Mouse (Mus musculus): ENCODE data around the gene Sgsm2. TPM values are rescaled to one million over a fixed set of nuclear protein-coding genes. Genes with fewer than 3 reads are reported as not detected.
"Not testable (repeated sequence)": the region's sequence is repeated elsewhere in the genome, so short reads cannot be mapped to it uniquely, and the experiment has no call there.

Gene Sgsm2
- polyA plus RNA-seq, 1 experiment from 2014 or later = 2.4 TPM

DNA sequence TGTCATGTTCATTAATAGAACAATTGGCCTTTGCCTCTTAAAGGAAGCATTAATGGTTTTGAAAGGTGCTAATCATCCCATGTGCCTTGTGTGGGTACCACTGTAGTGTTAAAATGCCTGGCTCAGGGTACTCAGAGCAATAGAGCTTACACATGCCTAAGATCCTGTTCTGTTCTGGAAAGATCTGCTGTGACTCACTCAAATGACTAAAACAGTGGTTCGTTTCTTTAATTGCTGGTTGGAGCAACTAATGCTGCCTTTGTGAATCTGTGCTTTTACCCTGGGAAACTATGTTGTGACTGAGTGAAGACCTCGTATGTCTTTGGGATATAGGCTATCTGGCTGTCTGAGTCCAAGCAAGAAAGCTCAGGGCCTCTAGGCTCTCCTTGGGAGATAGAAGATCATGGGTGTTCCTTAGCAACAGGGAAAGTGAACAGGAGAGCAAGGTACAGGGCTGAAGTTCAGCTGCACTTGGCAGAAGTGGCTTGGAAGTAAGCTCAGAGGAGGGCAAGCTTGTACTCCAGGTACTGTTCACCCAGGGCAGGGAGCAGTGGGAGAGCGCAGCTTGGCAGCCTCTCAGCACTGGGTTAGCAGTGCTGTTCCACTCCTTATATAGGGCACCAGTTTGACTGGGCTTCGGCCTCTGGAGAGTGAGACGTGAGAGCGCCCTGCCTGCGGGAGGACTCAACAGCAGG is 74.0 kb downstream of the Sgsm2 start:
- H3K4me2 ChIP-seq (replicated peaks; ENCODE audit: low read depth) = peak overlapping the region; percentile 44
- H3K9ac ChIP-seq (ENCODE audit: low read depth, low read length) = no peak overlapping the region
- peaks cover 3% of the 10 kb centered on the region; the same call in 1 of the 2 replicates for H3K4me1 ChIP-seq (replicated peaks; ENCODE audit: control insufficient read depth, insufficient read depth, low read length)
- 0 out of 2 replicates have a peak, but pooled peaks have one; percentile 9 for TF ChIP-seq CTCF (IDR thresholded peaks at IDR 0.05; ENCODE audit: low read depth)
- H3K36me3 ChIP-seq (ENCODE audit: control insufficient read depth, insufficient read depth) = peaks cover 6% of the 10 kb centered on the region; the same call in 1 of the 2 replicates
- no peaks in the 10 kb centered on the region for H3K27me3 ChIP-seq (replicated peaks; ENCODE audit: control insufficient read depth, insufficient read depth, low read length)
- WGBS = 56% methylated on average over 7 of the region's 7 CpGs
- no peak overlapping the region for H3K4me3 ChIP-seq (ENCODE audit: low read depth, low read length)
- H3K27ac ChIP-seq (ENCODE audit: low read depth, low read length) = peak overlapping the region; percentile 85
- H3K9me3 ChIP-seq (ENCODE audit: control insufficient read depth) = no peaks in the 10 kb centered on the region
- peak; percentile 50 for ATAC-seq

DNA sequence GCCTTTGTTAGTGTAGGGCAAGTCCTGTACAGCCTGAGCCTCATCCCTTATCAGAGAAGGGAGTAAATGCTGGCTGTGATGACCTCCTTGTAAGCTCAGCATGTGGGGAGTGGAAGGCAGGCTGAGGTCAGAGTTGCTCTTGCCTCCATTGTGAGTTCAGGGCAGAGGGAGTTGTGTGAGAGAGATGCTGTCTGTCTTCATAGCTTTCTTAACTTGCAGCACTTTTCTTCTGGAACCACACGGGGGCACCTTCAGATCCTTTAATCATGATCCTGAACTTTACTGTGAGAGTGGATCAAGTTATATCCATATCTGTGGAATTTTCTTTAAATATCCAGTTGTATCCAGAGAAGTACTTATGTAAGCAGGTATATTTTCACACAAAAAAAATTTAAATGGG is 75.4 kb downstream of the Sgsm2 start:
- Histone ChIP-seq H3K4me3 (ENCODE audit: low read depth, low read length) (no peak overlapping the region), H3K4me1 (replicated peaks; ENCODE audit: control insufficient read depth, insufficient read depth, low read length) (no peaks in the 10 kb centered on the region), H3K36me3 (ENCODE audit: control insufficient read depth, insufficient read depth) (peaks cover 18% of the 10 kb centered on the region), H3K9me3 (ENCODE audit: control insufficient read depth) (no peaks in the 10 kb centered on the region), H3K9ac (ENCODE audit: low read depth, low read length) (no peak overlapping the region), H3K27ac (ENCODE audit: low read depth, low read length) (no peak overlapping the region), H3K27me3 (replicated peaks; ENCODE audit: control insufficient read depth, insufficient read depth, low read length) (no peaks in the 10 kb centered on the region), H3K4me2 (replicated peaks; ENCODE audit: low read depth) (no peak overlapping the region)
- peak; percentile 72 for TF ChIP-seq CTCF (IDR thresholded peaks at IDR 0.05; ENCODE audit: low read depth)
- WGBS = 32% methylated on average over 1 of the region's 1 CpGs
- ATAC-seq = no peak

GRCm38 (mm10) chr11:74820921-74821320 is 75.9 kb downstream of the Sgsm2 start:
- Histone ChIP-seq H3K4me2 (replicated peaks; ENCODE audit: low read depth) (no peak overlapping the region), H3K4me1 (replicated peaks; ENCODE audit: control insufficient read depth, insufficient read depth, low read length) (no peaks in the 10 kb centered on the region), H3K27ac (ENCODE audit: low read depth, low read length) (no peak overlapping the region), H3K4me3 (ENCODE audit: low read depth, low read length) (no peak overlapping the region), H3K9me3 (ENCODE audit: control insufficient read depth) (no peaks in the 10 kb centered on the region), H3K36me3 (ENCODE audit: control insufficient read depth, insufficient read depth) (peaks cover 18% of the 10 kb centered on the region), H3K9ac (ENCODE audit: low read depth, low read length) (no peak overlapping the region), H3K27me3 (replicated peaks; ENCODE audit: control insufficient read depth, insufficient read depth, low read length) (no peaks in the 10 kb centered on the region)
- 60% methylated on average over 1 of the region's 1 CpGs for WGBS
- TF ChIP-seq CTCF (IDR thresholded peaks at IDR 0.05; ENCODE audit: low read depth) = no peak
- ATAC-seq = no peak

- peak; percentile 43 for TF ChIP-seq CTCF (IDR thresholded peaks at IDR 0.05; ENCODE audit: low read depth)
- no peak for ATAC-seq
- Histone ChIP-seq H3K9me3 (ENCODE audit: control insufficient read depth) (no peaks in the 10 kb centered on the region), H3K27ac (ENCODE audit: low read depth, low read length) (no peak overlapping the region), H3K9ac (ENCODE audit: low read depth, low read length) (no peak overlapping the region), H3K4me1 (replicated peaks; ENCODE audit: control insufficient read depth, insufficient read depth, low read length) (no peaks in the 10 kb centered on the region), H3K4me3 (ENCODE audit: low read depth, low read length) (no peak overlapping the region), H3K27me3 (replicated peaks; ENCODE audit: control insufficient read depth, insufficient read depth, low read length) (no peaks in the 10 kb centered on the region), H3K4me2 (replicated peaks; ENCODE audit: low read depth) (no peak overlapping the region), H3K36me3 (ENCODE audit: control insufficient read depth, insufficient read depth) (peaks cover 22% of the 10 kb centered on the region)
These were observed 81.1 kb downstream of the Sgsm2 start for GRCm38 (mm10) chr11:74815795-74816194.

- H3K36me3 ChIP-seq (ENCODE audit: control insufficient read depth, insufficient read depth) = peaks cover 28% of the 10 kb centered on the region
- no peaks in the 10 kb centered on the region for H3K9me3 ChIP-seq (ENCODE audit: control insufficient read depth)
- H3K4me1 ChIP-seq (replicated peaks; ENCODE audit: control insufficient read depth, insufficient read depth, low read length) = no peaks in the 10 kb centered on the region
- H3K27ac ChIP-seq (ENCODE audit: low read depth, low read length) = no peak overlapping the region
- 72% methylated on average over 5 of the region's 5 CpGs for WGBS
- no peak for TF ChIP-seq CTCF (IDR thresholded peaks at IDR 0.05; ENCODE audit: low read depth)
- ATAC-seq = no peak
- H3K9ac ChIP-seq (ENCODE audit: low read depth, low read length) = no peak overlapping the region
- H3K27me3 ChIP-seq (replicated peaks; ENCODE audit: control insufficient read depth, insufficient read depth, low read length) = no peaks in the 10 kb centered on the region
- H3K4me2 ChIP-seq (replicated peaks; ENCODE audit: low read depth) = no peak overlapping the region
- no peak overlapping the region for H3K4me3 ChIP-seq (ENCODE audit: low read depth, low read length)
These were observed 85.3 kb downstream of the Sgsm2 start for GRCm38 (mm10) chr11:74811538-74811937.

GRCm38 (mm10) chr11:74811027-74811426 is 85.8 kb downstream of the Sgsm2 start:
- H3K27ac ChIP-seq (ENCODE audit: low read depth, low read length) = not testable (repeated sequence)
- WGBS = 59% methylated on average over 3 of the region's 3 CpGs

More at GRCm38 (mm10) chr11:74811027-74811426, 85.8 kb downstream of the Sgsm2 start:
- not testable (repeated sequence) for H3K4me2 ChIP-seq (replicated peaks; ENCODE audit: low read depth); H3K4me3 ChIP-seq (ENCODE audit: low read depth, low read length); H3K9ac ChIP-seq (ENCODE audit: low read depth, low read length); H3K27me3 ChIP-seq (replicated peaks; ENCODE audit: control insufficient read depth, insufficient read depth, low read length); H3K9me3 ChIP-seq (ENCODE audit: control insufficient read depth); H3K4me1 ChIP-seq (replicated peaks; ENCODE audit: control insufficient read depth, insufficient read depth, low read length); ATAC-seq
- peaks cover 32% of the 10 kb centered on the region for H3K36me3 ChIP-seq (ENCODE audit: control insufficient read depth, insufficient read depth)
